Mouse (Mus musculus): ENCODE data around the gene Ogfod1.

DNA sequence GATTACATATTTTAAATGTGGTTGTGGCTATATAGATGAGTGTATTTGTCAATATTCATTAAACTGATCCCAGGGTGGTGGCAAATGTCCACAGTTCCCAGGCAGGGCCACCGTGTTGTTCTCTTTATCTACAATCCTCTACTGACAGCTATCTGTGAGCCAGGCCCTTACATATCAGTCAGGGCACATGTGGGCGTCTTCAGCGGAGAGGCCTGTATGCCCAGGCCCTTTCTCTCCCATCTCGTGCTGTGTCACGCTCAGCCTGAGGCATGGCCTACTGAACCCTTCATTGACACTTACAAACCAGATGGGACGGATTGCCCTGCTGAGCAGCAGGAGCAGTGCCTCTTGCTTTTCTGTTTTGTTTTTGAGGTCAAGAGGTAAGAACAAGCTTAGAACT lies 72.4 kb downstream of the Ogfod1 start:
- TF ChIP-seq CTCF (IDR thresholded peaks at IDR 0.05) = no peak
- TF ChIP-seq EP300 (IDR thresholded peaks at IDR 0.05) = no peak

All from lung, postnatal 0 days (tissue).